Mouse (Mus musculus): ENCODE results near the gene Olfr1185-ps1. TPM values are rescaled to one million over a fixed set of nuclear protein-coding genes. Genes with fewer than 3 reads are reported as not detected.
"Not testable (repeated sequence)": the region's sequence is repeated elsewhere in the genome, so short reads cannot be mapped to it uniquely, and the experiment has no call there.

The Olfr1185-ps1 gene
- total RNA-seq (2021) = not detected
- long read RNA-seq, experiment 1 = 0 reads
- long read RNA-seq, experiment 2 = 0 reads

DNA sequence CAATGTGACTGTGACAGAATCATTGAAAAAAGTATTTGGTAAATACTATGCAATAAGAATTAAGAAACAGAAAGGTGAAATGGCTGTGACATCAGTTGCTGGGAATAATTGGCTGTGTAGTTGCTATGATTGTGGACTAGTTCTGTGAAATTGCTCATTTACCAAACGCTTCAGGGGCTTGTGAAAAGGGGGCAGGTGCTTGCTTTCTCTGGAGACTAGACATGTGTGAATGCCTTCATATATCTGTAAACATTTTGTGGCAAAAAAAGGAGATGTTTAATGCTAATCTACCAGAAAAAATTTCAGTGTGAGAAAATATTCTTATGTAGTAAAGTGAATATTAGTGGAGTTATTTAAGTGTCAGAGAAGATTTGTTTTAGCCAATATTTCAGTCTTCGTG, at the start of gene Olfr1185-ps1:
Gene Olfr1185-ps1 (plus strand): TSS at position 301 of the 400 bp plus-strand sequence.
- intact Hi-C loops (cut with DNase I; ENCODE audit: low total_unique reads) = no loop called here
- DNase-seq = no peak

DNA sequence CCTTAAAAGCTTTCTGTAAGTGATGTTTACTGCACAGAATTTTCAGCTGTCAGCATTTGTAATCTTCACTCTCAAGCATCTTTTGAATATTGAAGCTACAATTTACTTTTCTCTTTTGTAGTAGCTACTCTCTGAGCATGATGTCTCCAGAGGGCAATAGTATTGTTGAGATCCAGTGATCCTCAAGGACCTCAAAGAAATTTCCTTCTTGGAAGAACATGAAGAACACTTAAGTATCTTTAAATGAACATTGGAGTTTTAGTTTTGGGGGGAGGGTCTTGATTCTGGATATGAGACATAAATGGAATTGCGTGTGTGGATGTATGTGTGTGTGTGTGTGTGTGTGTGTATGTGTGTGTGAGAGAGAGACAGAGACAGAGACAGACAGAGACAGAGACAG, 44.1 kb upstream of the Olfr1185-ps1 start, which contains the start of gene Gm13757:
Gene Gm13757 (minus strand): TSS at position 101 of the 400 bp plus-strand sequence.
- intact Hi-C loops (cut with DNase I; ENCODE audit: low total_unique reads) = no loop called here
- no peak for DNase-seq

DNA sequence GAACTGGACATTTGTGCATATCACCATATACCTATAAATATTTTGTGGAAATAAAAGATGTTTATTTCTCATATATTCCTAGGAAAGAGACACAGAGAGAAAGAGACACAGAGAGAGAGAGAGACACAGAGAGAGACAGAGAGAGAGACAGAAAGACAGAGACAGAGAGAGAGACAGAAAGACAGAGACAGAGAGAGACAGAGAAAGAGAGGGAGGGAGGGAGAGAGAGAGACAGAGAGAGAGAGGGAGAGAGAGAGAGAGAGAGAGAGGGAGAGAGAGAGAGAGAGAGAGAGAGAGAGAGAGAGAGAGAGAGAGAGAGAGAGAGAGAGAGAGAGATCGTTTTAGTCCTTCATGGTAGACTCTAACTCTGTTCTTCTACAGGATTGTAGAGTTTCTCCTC, 38.6 kb upstream of the Olfr1185-ps1 start, which contains the start of gene Olfr1183:
Gene Olfr1183 (plus strand): TSS at position 301 of the 400 bp plus-strand sequence.
- DNase-seq; intact Hi-C loops (cut with DNase I; ENCODE audit: low total_unique reads): not testable (repeated sequence)

DNA sequence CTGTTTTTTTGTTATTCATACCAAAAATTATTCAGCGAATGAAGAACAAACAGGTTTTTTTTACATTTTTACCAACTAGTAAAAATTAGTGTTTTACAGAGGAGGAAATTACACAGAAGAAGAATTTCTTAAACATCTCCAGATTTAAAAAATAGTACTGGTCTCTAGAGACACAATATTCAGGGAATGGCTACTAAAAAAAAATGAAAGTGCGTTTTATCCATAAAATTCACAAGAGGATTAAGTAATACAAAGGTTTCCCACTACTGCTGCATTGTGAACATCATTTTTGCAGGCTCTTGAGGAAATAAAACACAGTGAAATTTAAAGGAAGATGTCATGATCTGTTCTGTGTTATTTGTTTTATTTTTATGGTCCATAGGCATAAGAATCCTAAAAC, 9.8 kb upstream of the Olfr1185-ps1 start, which contains the start of gene Olfr1184:
Gene Olfr1184 (plus strand): TSS at position 301 of the 400 bp plus-strand sequence.
- no peak for DNase-seq
- intact Hi-C loops (cut with DNase I; ENCODE audit: low total_unique reads) = no loop called here

DNA sequence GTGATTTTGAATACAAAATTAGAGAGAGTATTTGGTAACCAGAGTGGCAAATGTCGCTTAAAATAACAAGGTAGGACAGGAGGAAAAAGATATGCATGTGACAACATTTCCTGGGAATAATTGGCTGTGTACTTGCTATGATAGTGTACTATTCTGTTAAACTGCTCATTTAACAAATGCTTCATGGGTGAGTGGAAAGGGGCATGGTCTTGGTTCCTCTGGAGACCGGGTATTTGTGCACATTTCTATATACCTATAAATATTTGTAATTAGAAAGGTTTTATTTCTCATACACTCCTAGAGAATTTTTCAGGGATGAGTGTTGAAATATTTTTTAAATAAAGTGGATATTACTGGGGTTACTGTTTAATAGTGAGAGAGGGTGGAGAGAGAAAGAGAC, 25.1 kb downstream of the Olfr1185-ps1 start, which contains the start of gene Olfr1186:
Gene Olfr1186 (plus strand): TSS at position 301 of the 400 bp plus-strand sequence.
- intact Hi-C loops (cut with DNase I; ENCODE audit: low total_unique reads) = no loop called here
- no peak for DNase-seq

DNA sequence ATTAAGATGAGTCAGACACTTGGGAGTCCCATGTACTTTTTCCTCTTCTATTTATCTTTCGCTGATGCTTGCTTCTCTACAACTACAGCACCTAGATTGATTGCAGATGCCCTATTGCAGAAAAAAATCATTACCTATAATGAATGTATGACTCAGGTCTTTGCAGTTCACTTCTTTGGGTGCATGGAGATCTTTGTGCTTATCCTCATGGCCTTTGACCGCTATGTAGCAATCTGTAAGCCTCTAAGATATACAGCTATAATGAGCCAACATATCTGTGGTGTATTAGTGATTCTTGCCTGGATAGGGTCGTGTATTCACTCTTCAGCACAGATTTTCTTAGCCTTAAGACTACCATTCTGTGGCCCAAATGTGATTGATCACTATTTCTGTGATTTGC, 32.6 kb downstream of the Olfr1185-ps1 start:
- DNase-seq = no peak
- intact Hi-C loops (cut with DNase I; ENCODE audit: low total_unique reads) = no loop called here

Other genes with a start within 250 kb of the Olfr1185-ps1 start
- not detected for gene Olfr1173, start 213.4 kb upstream of the Olfr1185-ps1 start, total RNA-seq (2021)
- not detected for gene Olfr1174-ps, start 178.2 kb upstream of the Olfr1185-ps1 start, total RNA-seq (2021)
- not detected for gene Olfr1175-ps, start 166.1 kb upstream of the Olfr1185-ps1 start, total RNA-seq (2021)
- gene Olfr1176, start 156.6 kb upstream of the Olfr1185-ps1 start, total RNA-seq (2021) = not detected
- not detected for gene Olfr1177-ps, start 146.8 kb upstream of the Olfr1185-ps1 start, total RNA-seq (2021)
- gene Olfr1178, start 106.3 kb upstream of the Olfr1185-ps1 start, total RNA-seq (2021) = not detected
- gene Olfr1179, start 86.9 kb upstream of the Olfr1185-ps1 start, total RNA-seq (2021) = not detected
- not detected for gene Olfr1180, start 74.2 kb upstream of the Olfr1185-ps1 start, total RNA-seq (2021)
- gene Olfr1181, start 67.1 kb upstream of the Olfr1185-ps1 start, total RNA-seq (2021) = not detected
- not detected for gene Gm13757, start 44.2 kb upstream of the Olfr1185-ps1 start, total RNA-seq (2021)
- not detected for gene Olfr1183, start 38.5 kb upstream of the Olfr1185-ps1 start, total RNA-seq (2021)
- not detected for gene Olfr1184, start 9.7 kb upstream of the Olfr1185-ps1 start, total RNA-seq (2021)
- gene Olfr1186, start 25.2 kb downstream of the Olfr1185-ps1 start, total RNA-seq (2021) = not detected
- not detected for gene Olfr1188, start 63.6 kb downstream of the Olfr1185-ps1 start, total RNA-seq (2021)
- gene Olfr1189, start 93.1 kb downstream of the Olfr1185-ps1 start, total RNA-seq (2021) = not detected
- under 1 TPM in 1 of 2 experiments, not detected in 1; 0.04 TPM for gene Olfr1191-ps1, start 147.2 kb downstream of the Olfr1185-ps1 start, total RNA-seq (2021)
- not detected for gene Olfr1192-ps1, start 155.2 kb downstream of the Olfr1185-ps1 start, total RNA-seq (2021)
- gene Olfr1193, start 182.3 kb downstream of the Olfr1185-ps1 start, total RNA-seq (2021) = not detected
- gene Olfr1195, start 195.9 kb downstream of the Olfr1185-ps1 start, total RNA-seq (2021) = not detected
- not detected for gene Olfr1196, start 211.3 kb downstream of the Olfr1185-ps1 start, total RNA-seq (2021)
- not detected for gene Olfr1197, start 239.0 kb downstream of the Olfr1185-ps1 start, total RNA-seq (2021)